Mouse (Mus musculus) kidney, postnatal 25 days (tissue): ENCODE data around the gene Sult6b1.

ENCODE experiments used
- DNase-seq, 2 experiments: peaks; one replicate each; pipeline ENCODE4 v3.0.0; 2021; ENCODE audit warnings: mixed read lengths in 2 of 2

Gene Sult6b1

DNA sequence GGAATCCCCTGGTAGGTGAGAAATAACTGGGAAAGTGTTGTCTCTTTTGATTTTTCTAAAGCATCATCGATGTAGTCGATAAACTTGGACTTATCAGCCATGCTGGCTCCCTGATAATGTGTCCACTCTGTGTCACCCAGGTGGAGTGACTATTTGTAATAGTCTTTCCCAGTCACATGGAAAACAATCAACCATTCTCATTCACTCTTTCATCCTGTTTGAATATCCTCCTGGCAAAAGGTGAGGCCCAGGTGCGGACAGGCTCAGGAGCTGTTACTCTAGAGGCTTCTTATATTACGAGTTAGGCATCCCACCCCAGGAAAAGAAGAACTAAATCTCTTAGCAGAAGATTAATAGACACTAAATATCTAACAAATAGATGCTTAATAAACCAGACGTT, at the start of gene Sult6b1:
Sult6b1 (minus strand) TSS at position 101 of the 400 bp plus-strand sequence.
- DNase-seq, result no peak

DNA sequence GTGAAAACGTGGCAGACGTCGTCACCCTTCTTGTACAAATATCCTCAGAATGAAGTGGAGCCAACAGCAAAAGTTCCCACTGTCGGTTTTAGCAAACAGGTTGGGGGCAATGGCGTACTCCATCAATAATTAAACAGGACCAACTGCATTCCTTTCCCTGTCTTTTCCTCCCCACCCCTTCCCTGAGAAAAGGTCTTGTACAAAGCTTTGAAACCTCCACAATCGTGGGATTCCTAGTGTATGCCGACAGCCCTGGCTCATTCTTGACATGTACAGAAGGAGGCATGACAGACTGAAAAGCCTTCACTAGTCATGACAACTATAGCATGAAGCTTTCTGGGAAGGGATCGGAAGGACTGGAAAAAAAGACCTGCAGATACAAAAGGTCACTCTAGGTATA, 46.4 kb upstream of the Sult6b1 start:
- no peak for DNase-seq

DNA sequence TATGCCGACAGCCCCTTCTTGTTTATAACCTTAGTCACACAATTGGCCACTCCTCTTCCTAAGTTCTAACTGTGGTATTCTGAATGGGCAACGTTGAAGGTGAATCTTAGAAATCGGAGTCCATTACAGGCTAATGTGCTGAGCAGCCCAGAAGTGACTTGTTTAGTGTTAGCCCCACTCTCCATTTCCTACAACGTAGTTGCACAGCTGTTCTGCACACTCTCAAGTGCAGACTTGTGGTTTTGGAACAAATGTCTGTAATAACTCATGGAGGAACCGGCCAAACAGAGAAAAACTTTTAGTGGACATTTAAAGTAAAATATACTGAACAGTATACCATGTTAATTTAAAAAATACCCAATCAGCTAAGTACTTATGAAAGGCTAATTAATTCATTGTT, 45.3 kb upstream of the Sult6b1 start:
- no peak for DNase-seq

DNA sequence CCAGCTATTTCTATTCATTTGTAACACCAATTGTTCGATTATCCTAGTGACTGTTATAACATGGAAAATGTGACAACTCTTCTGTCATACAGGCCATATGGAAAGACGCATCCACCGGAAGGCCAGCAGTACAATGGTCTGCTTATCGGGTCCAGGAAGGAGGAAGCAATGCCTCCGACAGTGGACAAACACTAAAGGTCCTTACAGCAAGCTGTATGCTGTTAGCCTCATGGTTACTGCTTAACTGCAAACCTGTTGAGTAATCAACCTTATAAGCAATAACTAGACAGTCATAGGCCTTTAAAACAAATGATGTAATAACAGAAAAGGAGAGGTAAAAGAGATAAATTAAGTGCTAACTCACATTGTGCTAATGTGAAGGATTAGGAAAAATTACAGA, 44.4 kb upstream of the Sult6b1 start:
- DNase-seq, result no peak

DNA sequence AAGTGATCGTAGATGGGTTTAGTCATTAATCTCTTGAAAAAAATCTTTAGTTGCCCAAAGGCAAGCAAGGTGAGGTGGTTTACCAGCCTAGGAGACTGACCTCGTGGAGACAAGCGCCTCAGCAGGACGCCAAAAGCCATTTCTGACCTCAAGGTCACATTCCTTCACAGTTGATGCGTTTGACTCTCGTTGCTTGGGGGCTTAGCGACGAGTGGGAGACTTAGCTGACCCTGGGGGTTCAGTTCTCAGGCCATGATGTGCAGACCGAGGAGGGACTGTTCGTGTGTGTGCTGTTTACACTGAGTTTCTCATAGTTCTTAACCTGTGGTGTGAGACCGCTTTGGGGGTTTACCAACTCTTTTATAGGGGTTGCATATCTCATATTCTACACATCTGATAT, 35.8 kb upstream of the Sult6b1 start:
- no peak for DNase-seq

DNA sequence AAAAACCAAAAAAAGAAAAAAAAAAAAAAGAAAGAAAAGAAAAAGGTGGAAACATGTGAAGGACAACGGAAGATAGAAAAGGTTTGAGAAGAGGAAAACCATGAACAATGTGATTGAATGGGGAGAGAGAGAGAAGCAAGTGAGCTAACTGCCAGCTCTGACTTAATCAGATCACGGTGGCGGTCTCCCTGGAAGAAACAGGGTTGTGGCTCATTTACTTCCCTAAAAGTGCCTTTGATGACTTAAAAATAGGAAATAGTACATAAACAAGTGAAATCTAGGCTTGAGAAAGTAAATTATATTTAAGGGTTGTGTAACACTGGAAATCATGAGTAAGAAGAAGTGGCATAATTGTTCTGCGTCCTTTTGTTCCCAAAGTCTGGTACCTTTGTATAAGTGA, 32.1 kb upstream of the Sult6b1 start:
- DNase-seq, result no peak

DNA sequence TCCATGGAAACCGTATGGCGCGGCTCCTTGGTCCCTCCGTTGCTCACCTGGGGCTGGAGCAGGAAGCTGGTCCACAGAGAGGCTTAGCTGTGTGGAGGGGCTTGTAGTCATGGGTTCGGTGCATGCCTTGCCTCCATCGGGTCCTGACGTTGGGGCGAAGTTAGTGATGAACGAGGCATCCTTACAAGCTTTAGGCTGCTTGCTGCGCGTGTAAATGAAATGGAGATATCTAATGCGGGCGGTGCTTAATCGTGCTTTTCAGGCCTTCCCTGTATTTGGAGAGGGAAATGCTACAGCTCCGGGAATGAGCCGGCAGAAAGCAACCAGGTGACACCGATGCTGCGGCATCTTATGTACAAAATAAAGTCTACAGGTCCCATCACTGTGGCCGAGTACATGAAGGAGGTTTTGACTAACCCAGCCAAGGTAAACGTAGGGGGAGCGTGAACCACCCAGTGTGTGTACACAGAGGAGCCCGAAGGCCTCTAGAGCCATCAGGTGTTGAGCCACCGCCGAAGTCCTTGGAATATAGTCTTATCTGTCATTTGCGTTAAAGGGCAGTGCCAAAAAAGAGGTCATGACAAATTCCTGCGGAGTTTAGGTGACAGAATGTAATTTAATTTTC, 30.5 kb upstream of the Sult6b1 start:
- DNase-seq, result no peak

DNA sequence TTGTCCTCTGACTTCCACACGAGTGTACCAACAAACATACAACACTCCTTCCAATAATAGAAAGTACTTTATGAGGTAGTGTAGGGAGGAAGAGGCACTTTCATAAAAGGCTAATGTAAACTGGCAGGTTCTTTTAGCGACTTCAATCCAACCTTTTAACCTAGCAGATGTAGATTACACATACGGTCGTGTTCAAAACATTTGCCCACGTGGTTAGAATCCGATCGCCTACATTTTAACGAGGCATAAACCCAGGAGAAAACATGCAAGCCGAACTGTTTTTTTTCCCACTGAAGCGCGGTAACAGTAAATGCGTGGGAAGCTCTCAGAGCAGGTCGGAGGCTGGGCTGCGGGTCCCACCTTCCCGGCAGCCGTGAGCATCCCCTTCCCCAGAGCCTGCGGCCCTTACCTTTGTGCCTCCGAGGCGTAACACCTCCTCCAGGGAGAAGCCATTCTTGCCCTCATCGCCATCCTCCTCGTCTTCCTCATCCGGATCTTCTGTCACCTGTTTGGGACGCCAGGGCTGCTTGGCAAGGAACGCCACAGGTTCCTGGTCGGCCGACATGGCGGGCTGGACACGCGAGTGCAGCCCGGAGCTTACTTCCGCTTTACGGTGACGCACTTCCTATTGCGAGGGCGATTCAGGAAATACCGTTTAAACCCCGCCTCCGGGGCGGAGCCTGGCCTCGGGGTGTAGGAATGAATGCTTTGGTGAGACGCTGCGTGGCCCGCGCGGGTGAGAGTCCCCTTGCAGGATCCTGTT, 29.9 kb upstream of the Sult6b1 start, which contains the start of the genes Cebpz and Ndufaf7:
Cebpz (minus strand) TSS at position 601 of the 763 bp plus-strand sequence.
Ndufaf7 (plus strand) TSS at position 671 of the 763 bp plus-strand sequence.
- DNase-seq, result peak; percentile 98

DNA sequence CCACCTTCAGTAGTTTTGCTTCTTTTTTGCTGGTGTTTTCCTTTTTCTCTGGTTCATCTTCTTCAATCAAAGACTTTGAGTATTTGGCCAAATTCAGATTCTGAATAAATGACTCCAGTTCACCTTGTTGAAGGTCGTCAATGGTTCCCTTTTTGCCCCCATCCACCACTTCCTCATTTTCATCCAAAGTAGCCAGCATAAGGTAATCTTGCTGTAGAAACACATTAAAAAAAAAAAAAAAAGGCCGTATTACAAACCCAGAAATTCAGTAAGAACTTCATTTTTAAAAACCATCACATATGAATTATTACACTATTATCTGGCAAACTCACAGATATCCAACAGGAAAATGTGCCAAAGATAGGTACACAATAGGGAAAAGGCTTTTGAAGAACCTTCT, 29.1 kb upstream of the Sult6b1 start:
- DNase-seq, result no peak

DNA sequence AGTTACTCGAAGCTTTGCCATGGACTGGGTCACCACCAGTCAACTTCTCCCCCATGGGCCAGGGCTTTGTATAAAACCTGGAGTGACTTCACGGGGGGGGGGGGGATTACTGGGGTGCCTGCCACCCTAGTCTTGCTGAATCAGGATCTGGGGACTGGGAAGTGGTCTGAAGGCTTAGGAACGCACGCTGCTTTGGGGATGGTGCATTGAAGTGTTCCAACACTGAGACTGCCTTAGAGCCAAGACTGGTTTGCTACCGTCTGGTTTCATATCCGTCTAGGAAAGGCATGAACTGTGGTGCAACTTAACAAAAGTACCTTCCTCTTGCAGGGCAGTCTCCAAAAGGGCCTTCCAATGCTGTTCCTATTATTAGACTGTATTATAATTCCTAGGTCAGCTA, 10.9 kb upstream of the Sult6b1 start:
- no peak for DNase-seq

DNA sequence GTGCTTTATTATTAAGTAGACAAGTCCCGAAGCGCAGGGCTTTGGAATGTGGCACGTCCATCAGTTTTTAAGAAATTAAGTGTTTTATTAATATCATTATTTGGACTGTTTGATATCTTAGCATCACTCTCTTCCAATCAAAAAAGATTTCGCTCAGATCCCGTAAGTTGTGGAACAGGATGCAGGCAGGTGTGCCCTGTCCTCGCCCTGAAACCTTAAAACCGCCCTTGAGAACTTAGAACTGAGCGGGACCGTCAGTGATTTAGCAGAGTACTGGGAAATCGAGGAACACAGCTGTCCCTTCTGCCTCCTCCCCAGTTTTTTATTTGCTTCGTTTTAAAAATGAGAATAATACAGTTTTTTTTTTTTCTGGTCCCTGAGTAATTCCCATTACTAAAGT, 10.1 kb upstream of the Sult6b1 start:
- no peak for DNase-seq

DNA sequence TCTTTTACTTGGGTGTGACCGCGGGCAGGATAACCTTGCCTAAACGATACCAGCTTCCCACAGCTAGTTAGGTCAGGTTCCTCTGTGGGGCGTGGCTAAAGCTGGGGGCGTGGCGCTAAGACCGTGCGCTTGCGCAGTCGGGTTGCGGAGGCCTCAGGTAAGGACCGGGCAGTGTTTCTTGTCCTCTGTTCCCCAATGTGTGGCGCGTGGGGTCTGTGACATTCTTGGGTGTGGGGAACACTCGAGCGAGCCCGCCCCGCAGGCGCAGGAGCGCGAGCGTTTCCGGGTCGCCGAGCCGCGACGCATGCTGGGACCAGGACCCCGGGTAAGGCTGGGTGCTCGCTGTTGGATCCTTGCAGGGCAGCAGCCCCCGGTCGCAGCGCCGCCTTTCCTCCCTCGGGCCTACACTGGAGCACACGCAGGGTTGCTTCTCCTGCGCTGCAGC, 9.6 kb upstream of the Sult6b1 start, which contains the start of gene Cebpzos:
Cebpzos (plus strand) TSS at position 132 of the 445 bp plus-strand sequence.
- DNase-seq, result peak; percentile 91 to 94

DNA sequence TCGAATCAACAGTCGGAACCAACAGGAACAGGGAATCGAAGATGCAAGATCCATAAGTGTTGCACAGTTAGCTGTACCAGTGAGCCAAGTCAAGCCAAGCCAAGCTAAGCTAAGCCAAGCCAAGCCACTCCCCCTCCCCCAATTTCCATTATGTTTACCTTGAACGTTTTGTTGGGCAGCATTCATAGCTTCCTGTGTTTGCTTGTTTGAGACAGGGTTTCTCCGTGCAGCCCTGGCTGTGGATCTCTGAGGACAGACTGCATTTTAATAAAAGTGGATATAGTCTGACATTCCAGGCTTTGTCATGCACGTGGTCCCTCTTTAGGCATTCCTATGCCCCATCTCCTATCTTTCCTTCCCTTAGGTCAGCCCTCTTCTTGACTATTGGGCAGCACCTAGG, 9.0 kb upstream of the Sult6b1 start:
- no peak for DNase-seq

DNA sequence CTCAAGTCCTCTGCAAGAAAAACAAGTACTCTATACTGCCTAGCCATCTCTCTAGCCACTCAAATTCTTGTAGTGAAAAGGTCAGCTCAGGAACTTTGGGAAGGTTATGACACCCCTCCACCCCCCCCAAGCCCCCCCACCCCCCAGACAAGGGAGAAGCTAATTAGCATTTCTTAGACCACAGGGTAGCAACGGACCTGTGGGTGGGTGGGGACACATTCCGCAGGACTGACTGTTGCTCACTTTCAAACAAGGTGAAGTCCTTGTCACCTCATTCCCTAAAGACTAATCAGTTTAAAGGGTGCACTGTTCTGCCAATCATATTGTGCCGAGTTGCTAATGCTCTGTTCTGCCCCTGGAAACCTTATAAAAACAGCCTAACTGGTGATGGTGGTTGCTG, 7.1 kb upstream of the Sult6b1 start:
- DNase-seq, result no peak

DNA sequence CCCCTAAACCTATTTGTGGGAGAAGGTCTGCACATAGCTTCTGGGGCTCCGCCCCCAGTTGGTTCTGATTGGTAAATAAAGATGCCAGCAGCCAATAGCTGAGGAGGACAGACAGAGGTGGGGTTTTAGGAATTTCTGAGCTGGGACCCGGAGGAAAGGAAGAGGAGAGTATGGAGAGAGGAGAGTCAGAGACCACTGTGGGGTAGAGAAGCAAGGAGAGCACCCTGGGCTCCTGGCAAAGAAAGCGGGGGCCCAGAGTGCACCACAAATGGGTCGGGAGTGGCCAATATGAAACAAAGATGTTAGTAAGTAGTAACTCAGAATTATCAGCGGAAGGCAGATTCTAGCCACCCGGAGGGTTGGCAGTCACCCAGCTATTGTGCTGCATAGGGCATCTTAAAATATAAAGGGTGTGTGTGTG, 6.1 kb upstream of the Sult6b1 start:
- peak in 1 of 2 experiments; percentile 29 for DNase-seq

DNA sequence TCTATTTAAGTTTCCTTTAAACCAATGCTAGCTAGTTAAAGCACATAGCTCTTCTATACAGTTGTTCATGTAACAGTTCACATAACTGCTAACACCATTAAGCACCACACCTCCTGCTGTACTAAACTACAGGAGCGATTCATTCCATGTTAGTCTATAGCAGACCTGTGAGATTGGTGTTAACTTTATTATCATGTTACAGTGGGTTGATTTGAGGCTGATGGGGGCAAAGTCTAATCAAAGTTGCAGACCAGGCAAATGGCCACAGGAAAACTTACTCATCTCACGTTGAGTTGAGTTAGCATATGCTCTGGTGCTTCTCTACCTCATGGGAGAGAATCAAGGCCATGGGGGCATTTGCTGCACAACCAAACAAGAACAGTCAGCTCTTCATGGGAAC, 2.6 kb upstream of the Sult6b1 start:
- DNase-seq, result no peak

DNA sequence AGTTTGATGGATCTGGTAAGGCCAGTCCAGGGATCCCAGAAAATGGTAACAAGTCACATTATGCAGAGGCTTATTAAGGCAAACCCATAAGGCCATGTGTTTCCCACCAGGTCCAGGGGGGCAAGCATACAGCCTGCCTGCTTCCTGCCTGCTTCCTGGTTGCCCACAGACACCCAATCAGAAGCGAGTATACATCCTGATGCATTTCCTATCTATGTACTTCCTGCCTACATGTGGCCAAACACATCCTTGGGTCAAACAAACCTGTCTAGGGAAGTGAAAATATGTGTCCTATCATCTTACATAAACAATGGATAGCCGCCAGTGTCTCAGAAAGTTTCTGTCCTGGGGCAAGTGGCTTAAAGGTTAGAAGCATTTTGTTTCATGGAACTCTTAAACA, 3.6 kb downstream of the Sult6b1 start:
- DNase-seq, result no peak

DNA sequence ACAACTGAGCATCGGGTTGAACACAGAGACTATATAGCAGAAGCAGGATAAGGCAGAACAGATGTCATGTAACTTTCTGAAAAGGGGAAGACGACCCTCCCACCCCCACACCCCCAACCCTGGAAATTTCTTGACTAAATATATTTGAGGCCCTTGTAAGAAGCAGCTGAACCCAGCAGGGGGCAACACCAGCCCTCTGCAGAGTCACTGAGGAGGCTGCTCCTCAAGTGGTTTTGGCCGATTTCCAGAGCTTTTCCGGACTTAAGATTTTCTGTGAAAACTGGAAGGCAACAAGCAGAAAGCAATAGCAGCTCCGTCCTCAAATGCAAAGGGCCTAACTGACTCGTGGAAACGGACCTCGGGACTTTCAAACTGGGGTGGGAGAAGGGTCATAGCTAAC, 11.4 kb downstream of the Sult6b1 start:
- peak; percentile 70 to 80 for DNase-seq

DNA sequence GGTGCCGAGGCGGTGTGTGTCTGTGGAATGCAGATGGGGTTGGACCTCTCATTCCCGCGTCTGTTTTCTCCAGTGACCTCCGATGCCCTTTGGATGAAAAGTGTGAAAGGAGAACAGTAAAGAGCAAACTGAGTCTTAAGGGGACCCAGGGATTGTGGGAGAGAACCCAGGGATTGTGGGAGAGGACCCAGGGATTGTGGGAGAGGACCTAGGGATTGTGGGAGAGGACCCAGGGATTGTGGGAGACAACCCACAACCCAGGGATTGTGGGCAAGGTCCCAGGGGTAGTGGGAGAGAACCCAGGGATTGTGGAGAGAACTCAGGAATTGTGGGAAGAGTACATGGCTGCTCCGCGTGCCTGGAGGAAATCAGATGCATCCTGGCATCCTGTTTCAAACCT, 11.8 kb downstream of the Sult6b1 start:
- no peak for DNase-seq

DNA sequence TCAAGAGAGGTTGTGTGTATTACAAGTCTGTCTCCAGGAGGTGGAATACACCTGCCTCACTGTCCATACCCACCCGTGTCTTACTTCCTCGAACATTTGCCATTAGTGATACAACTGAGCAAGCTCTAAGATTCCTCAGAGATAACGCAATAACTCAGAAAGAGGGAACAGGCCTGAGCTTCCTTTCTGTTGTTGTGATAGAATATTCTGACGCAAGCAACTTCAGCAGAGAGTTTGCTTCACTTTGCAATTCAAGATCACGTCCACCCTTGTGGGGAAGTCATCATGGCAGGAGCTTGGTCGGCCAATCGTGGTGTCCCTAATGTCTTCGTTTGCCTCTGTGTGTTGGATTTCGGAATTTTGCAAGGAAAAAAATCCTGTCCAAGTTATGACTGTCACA, 15.8 kb downstream of the Sult6b1 start:
- DNase-seq, result no peak

DNA sequence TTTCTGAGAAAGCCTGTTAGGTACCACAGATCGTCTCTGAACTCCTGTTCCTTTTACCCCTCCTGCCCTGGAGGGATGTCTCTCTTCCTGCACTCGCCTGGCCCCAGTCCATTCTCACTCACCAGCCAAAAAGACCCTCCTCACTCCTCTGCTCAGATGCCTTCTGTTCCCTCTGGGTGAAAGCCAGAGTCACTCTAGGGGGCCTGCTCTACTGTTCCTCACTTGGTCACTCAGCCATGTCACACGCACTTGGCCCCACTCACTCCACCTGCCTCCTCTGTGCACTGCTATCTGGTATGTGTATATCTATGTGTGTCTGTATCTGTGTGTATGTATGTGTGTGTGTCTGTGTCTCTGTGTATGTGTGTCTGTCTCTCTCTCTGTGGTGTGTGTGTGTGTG, 17.6 kb downstream of the Sult6b1 start:
- DNase-seq, result no peak

DNA sequence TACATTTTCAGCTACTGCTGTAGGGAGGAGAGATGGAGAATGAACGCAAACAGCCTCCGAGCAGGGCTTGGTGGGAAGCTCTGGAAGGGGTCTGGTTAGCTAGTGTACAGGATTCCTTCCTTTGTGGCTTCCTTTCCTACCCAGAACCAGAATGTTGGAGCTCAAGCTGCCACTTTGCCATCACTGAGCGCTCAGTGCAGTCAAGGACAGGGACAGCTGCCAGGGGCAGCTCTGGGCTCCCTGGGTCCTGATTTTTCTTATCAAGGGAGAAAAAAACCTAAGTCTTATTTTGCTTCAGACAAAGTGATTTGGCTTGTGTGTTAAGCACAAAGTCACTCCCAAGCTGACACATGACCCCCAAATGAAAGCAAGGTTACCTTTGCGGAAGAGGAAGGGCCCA, 18.2 kb downstream of the Sult6b1 start:
- no peak for DNase-seq

DNA sequence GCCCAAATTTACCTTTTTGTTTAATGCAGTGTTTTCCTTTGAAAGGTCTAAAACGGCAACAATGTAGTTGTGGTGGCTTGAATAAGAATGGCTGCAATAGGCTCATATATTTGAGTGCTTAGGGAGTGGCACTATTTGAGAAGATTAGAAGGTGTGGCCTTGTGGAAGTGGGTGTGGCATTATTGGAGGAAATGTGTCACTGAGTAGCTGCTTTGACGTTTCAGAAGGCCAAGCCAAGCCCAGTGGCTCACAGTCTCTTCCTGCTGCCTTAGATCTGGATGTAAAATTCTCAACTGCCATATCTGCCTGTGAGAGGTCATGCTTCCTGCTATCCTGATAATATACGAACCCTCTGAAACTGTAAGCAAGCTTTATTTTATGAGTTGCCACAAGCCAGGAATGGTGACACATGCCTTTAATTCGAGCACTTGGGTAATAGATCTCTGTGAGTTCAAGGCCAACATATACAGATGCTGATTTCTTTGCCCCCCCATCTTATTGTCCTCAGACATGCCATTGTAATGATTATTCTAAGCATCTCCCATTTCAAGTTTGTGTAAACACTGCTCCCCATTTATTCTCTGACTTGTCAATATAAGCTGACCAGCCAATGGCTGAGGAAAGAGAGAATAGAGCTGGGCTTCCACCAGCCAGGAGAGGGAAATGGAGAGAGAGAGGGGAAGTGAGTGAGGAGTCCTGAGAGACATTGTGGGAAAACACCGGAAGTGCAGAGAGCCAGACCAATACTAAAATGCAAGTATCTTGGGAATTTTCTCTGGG, 21.3 kb downstream of the Sult6b1 start:
- no peak for DNase-seq

DNA sequence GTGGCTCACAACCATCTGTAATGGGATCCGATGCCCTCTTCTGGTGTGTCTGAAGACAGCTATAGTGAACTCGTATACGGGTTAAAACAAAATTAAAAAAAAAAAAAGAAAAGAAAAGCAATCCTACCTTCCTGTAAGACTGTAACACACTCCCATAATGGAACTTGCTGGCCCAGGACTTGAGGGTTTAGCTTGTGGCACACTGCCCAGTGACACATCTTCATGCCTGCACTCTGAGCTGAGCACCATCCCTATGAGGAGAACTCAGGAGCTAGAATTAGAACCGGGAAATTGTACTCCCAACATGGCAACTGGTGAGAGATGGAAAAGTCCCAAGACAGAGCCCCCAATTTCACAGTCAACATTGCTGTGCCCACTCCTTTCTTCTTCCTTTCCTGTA, 23.5 kb downstream of the Sult6b1 start:
- DNase-seq, result no peak
